9 mouse cellular contexts compared by ENCODE assay signal in the genomic region with DNA sequence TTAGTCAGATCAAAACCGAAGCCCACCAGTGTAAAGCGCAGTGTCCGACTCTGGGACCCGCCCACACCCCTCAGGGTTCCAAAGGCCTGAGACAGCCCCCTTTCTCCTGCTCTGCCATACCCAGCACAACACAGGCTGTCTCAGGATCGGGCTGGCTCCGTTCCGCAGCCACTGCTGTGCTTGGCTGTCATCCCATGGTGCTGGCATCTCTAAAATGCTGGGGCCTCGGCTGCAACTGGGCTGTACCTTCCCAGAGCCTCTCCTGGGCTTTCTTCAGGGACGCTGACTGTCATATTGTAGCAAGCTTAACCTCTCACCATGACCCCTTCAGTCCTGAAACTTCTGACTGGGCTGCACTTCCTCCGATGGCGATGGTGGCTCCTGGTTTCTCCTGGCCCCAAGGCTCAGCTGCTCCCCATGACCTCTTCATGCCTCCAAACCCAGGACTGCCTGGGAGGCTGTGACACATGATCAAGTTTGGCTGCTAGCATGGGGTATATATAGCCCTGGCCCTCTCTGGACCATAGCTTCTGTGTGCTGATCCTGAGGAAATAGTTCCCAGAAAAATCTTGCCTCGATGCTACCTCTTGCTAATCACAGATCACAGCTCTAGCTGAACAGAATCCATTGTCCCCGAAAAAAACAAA. TPM values are rescaled to one million over a fixed set of nuclear protein-coding genes. Genes with fewer than 3 reads are reported as not detected.
DNase-seq lines count a peak whose midpoint lies in the region; ATAC-seq lines count a peak whose summit lies in the region.
"Had no signal": no experiment of that assay in that cellular context is flagged by ENCODE, and none has a peak within 500 bp of the region (broad histone marks: within the 10 kb centered on the region; RNA-seq: fewer than 3 reads in every experiment).

No protein-coding gene starts in this region.

- no peak overlapping the region for H3K27ac ChIP-seq in forebrain, embryonic 16.5 days (ENCODE audit: low read length)
- no peak overlapping the region for H3K27ac ChIP-seq in forebrain, embryonic 10.5 days
- 0 out of 2 replicates have a peak overlapping the region, but pooled peaks have one; percentile 15 for H3K27ac ChIP-seq in neural tube, embryonic 15.5 days (replicated peaks)

- peak; percentile 74 for ATAC-seq in forebrain, embryonic 16.5 days
- no peak for ATAC-seq in neural tube, embryonic 15.5 days (ENCODE audit: low FRiP score)
- no peak for ATAC-seq in granulocyte monocyte progenitor cell, adult 5-6 weeks (replicated peaks; ENCODE audit: poor library complexity, severe bottlenecking)

- 49% methylated on average over 13 of the region's 13 CpGs for WGBS in forebrain, embryonic 16.5 days
- 76% methylated on average over 13 of the region's 13 CpGs for WGBS in forebrain, embryonic 10.5 days
- WGBS in neural tube, embryonic 15.5 days: 69% methylated on average over 13 of the region's 13 CpGs

- no peak overlapping the region for H3K4me3 ChIP-seq in forebrain, embryonic 16.5 days (replicated peaks; ENCODE audit: low read length)
- no peak overlapping the region for H3K4me3 ChIP-seq in forebrain, embryonic 10.5 days
- H3K4me3 ChIP-seq in neural tube, embryonic 15.5 days (replicated peaks): no peak overlapping the region
- H3K4me3 ChIP-seq: megakaryocyte, embryonic 14.5 days had no signal

- H3K9me3 ChIP-seq in forebrain, embryonic 16.5 days (ENCODE audit: control insufficient read depth, low read length): 0 out of 2 replicates have a peak, but pooled peaks cover 2% of the 10 kb centered on the region
- H3K9me3 ChIP-seq in forebrain, embryonic 10.5 days: no peaks in the 10 kb centered on the region; the same call in 1 of the 2 replicates
- no peaks in the 10 kb centered on the region for H3K9me3 ChIP-seq in neural tube, embryonic 15.5 days (replicated peaks)

- no peaks in the 10 kb centered on the region for H3K27me3 ChIP-seq in forebrain, embryonic 16.5 days (replicated peaks; ENCODE audit: control insufficient read depth, insufficient read depth, low read length)
- H3K27me3 ChIP-seq in forebrain, embryonic 10.5 days (ENCODE audit: poor library complexity, severe bottlenecking): no peaks in the 10 kb centered on the region
- H3K27me3 ChIP-seq in neural tube, embryonic 15.5 days (replicated peaks): no peaks in the 10 kb centered on the region

- H3K9ac ChIP-seq in forebrain, embryonic 16.5 days (replicated peaks; ENCODE audit: low read depth, low read length): no peak overlapping the region
- no peak overlapping the region for H3K9ac ChIP-seq in neural tube, embryonic 15.5 days (replicated peaks)

- no peaks in the 10 kb centered on the region for H3K4me1 ChIP-seq in forebrain, embryonic 16.5 days (replicated peaks; ENCODE audit: control insufficient read depth, insufficient read depth, low read length)
- H3K4me1 ChIP-seq in forebrain, embryonic 10.5 days: peaks cover 11% of the 10 kb centered on the region
- no peaks in the 10 kb centered on the region for H3K4me1 ChIP-seq in neural tube, embryonic 15.5 days
- H3K4me1 ChIP-seq: megakaryocyte, embryonic 14.5 days had no signal

- H3K4me2 ChIP-seq in forebrain, embryonic 16.5 days (ENCODE audit: low read length): no peak overlapping the region
- H3K4me2 ChIP-seq in neural tube, embryonic 15.5 days: no peak overlapping the region

- intact Hi-C loops in gastrocnemius, postnatal 14 days (cut with DNase I; ENCODE audit: low total_unique reads): no loop called here
- intact Hi-C loops in left cerebral cortex, postnatal 4 days (cut with DNase I): no loop called here

- DNase-seq in forebrain, embryonic 10.5 days (ENCODE audit: extremely low spot score, low spot score): no peak
- DNase-seq in neural tube, embryonic 10.5 days (ENCODE audit: extremely low spot score, low spot score): no peak
- DNase-seq in gastrocnemius, postnatal 14 days: peak; percentile 55
- DNase-seq in left cerebral cortex, postnatal 4 days: peak; percentile 94
- DNase-seq in lung, postnatal 25 days (ENCODE audit: low spot score): no peak

- H3K36me3 ChIP-seq in forebrain, embryonic 16.5 days (ENCODE audit: control insufficient read depth, insufficient read depth): no peaks in the 10 kb centered on the region
- H3K36me3 ChIP-seq in forebrain, embryonic 10.5 days (replicated peaks): no peaks in the 10 kb centered on the region
- H3K36me3 ChIP-seq in neural tube, embryonic 15.5 days: no peaks in the 10 kb centered on the region

RNA-seq across cellular contexts. Expression of gene Kcnj12, which starts 37.3 kb away (rescaled TPM):
- polyA plus RNA-seq in forebrain, embryonic 16.5 days (2015; fragmentation: Nextera tagmentation; extraction: Ambion mirVana): 0.92 and 1.6 TPM in 2 replicates
- polyA plus RNA-seq in forebrain, embryonic 10.5 days (2016; fragmentation: Nextera tagmentation; extraction: Ambion mirVana): 0.20 and 0.43 TPM in 2 replicates
- 3.2 and 3.8 TPM in 2 replicates for polyA plus RNA-seq in neural tube, embryonic 15.5 days (2015; fragmentation: Nextera tagmentation; extraction: Ambion mirVana)
- total RNA-seq in gastrocnemius, postnatal 14 days (2021): 10 to 100 TPM; 37.4 to 59.8 TPM
- 1 to 10 TPM; 5.3 TPM for total RNA-seq in left cerebral cortex, postnatal 4 days (2021)
- total RNA-seq in granulocyte monocyte progenitor cell, adult 5-6 weeks (2014; fragmentation: Nextera tagmentation): not detected in 2 replicates
- total RNA-seq in granulocyte monocyte progenitor cell, adult 5-6 weeks (2017): not detected in 2 replicates

RNA-seq across cellular contexts. Expression of gene Map2k3, which starts 53.2 kb away (rescaled TPM):
- polyA plus RNA-seq in forebrain, embryonic 16.5 days (2015; fragmentation: Nextera tagmentation; extraction: Ambion mirVana): 33.6 and 38.1 TPM in 2 replicates
- 67.0 and 73.2 TPM in 2 replicates for polyA plus RNA-seq in forebrain, embryonic 10.5 days (2016; fragmentation: Nextera tagmentation; extraction: Ambion mirVana)
- polyA plus RNA-seq in neural tube, embryonic 15.5 days (2015; fragmentation: Nextera tagmentation; extraction: Ambion mirVana): 30.4 and 47.4 TPM in 2 replicates
- 100 to 1,000 TPM; 144 to 173 TPM for total RNA-seq in gastrocnemius, postnatal 14 days (2021)
- total RNA-seq in left cerebral cortex, postnatal 4 days (2021): 10 to 100 TPM; 16.7 to 17.3 TPM
- total RNA-seq in granulocyte monocyte progenitor cell, adult 5-6 weeks (2014; fragmentation: Nextera tagmentation): 47.0 and 51.2 TPM in 2 replicates
- total RNA-seq in granulocyte monocyte progenitor cell, adult 5-6 weeks (2017): 13.5 and 17.0 TPM in 2 replicates

Comparison
In these comparisons a context has a peak if more than half of its experiments do, and no peak if none do; other contexts are left out.
1. DNase-seq: peak in gastrocnemius, postnatal 14 days (single experiment) and left cerebral cortex, postnatal 4 days (single experiment); none in forebrain, embryonic 10.5 days (single experiment), neural tube, embryonic 10.5 days (single experiment) and lung, postnatal 25 days (single experiment).
2. RNA of gene Kcnj12, which starts 37.3 kb away (total RNA-seq): 37.4 to 59.8 TPM in gastrocnemius, postnatal 14 days and 5.3 TPM in left cerebral cortex, postnatal 4 days; not detected in granulocyte monocyte progenitor cell, adult 5-6 weeks; every median in the first group is over 4 times any median in the second.